Mouse (Mus musculus) heart, embryonic 12.5 days (tissue): Measurements from ENCODE around the gene Ankrd44. TPM values are rescaled to one million over a fixed set of nuclear protein-coding genes. Genes with fewer than 3 reads are reported as not detected.
A peak's percentile ranks its signal among the peaks of the same experiment; 100 is the strongest.

Experiments
- ATAC-seq: fragments of 200-750 bp; cut with Nextera tagmentation; 2 replicates; pipeline ENCODE4 v1.8.0; 2017; ENCODE audit warnings: moderate TSS enrichment, moderate library complexity; ENCODE audit not compliant: insufficient number of reproducible peaks, low FRiP score
- H3K27ac ChIP-seq: fragments of 300-500 bp; sonication (generic); 2 replicates; pipeline ENCODE4 v1.5.1; 2016; ENCODE audit warnings: mild to moderate bottlenecking, moderate library complexity; ENCODE audit not compliant: poor library complexity, severe bottlenecking
- H3K27me3 ChIP-seq: fragments of 300-500 bp; sonication (generic); replicated peaks from 2 replicates; pipeline ENCODE4 v1.6.1; 2016; ENCODE audit warnings: mild to moderate bottlenecking, moderate library complexity
- H3K36me3 ChIP-seq: fragments of 300-500 bp; sonication (generic); 2 replicates; pipeline ENCODE4 v1.6.1; 2016; ENCODE audit warnings: mild to moderate bottlenecking, moderate library complexity
- H3K4me1 ChIP-seq: fragments of 300-500 bp; sonication (generic); replicated peaks from 2 replicates; pipeline ENCODE4 v1.6.1; 2016; ENCODE audit warnings: mild to moderate bottlenecking
- H3K4me2 ChIP-seq: fragments of 300-500 bp; sonication (generic); 2 replicates; pipeline ENCODE4 v1.6.1; 2016; ENCODE audit warnings: mild to moderate bottlenecking, moderate library complexity
- H3K4me3 ChIP-seq: fragments of 300-500 bp; sonication (generic); 2 replicates; pipeline ENCODE4 v1.5.1; 2016; ENCODE audit warnings: mild to moderate bottlenecking
- H3K9ac ChIP-seq: fragments of 300-500 bp; sonication (generic); 2 replicates; pipeline ENCODE4 v1.6.1; 2016; ENCODE audit warnings: mild to moderate bottlenecking, moderate library complexity
- H3K9me3 ChIP-seq: fragments of 300-500 bp; sonication (generic); replicated peaks from 2 replicates; pipeline ENCODE4 v1.6.1; 2016; ENCODE audit warnings: mild to moderate bottlenecking, moderate library complexity
- WGBS: fragments of 180-500 bp; shearing (Covaris S2); methylation state at CpG from one replicate; pipeline ENCODE4 v1.1.7; 2016; 5-methylcytosine and 5-hydroxymethylcytosine counted together
- polyA plus RNA-seq: library from polyadenylated mRNA; unstranded; fragments of >200 nt; fragmentation: Nextera tagmentation; extraction: Ambion mirVana; gene quantifications from 2 replicates; pipeline ENCODE4 v1.2.1, GENCODE M21; 2016

Gene Ankrd44
- polyA plus RNA-seq, 1 experiment from 2014 or later: 11.0 TPM

DNA sequence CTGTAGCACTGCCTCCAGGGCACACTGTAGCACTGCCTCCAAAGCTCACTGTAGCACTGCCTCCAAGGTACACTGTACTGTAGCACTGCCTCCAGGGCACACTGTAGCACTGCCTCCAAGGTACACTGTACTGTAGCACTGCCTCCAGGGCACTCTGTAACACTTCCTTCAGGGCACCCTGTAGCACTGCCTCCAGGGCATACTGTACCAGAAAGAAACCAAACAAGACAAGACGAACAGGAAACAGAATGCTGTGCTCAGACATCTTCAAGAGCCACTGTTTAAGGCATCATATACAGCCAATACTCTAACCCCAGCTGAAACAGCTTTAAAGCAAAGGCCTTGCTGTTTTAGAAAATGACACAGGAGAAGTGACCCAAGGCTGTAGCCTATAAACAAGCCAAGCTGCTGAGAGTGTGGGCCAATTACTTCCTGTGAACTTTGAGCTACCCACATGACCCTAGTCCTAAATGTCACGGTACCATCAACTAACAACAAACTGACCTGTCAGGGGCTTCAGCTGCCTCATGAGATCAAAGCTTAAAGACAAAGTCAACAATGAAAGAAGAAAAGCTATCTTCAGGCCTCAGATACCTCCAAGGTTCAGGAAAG lies 43.2 kb downstream of the Ankrd44 start:
- ATAC-seq: no peak
- Histone ChIP-seq H3K36me3 (peaks cover 3% of the 10 kb centered on the region; the same call in 1 of the 2 replicates), H3K4me2 (no peak overlapping the region), H3K4me3 (no peak overlapping the region), H3K9me3 (0 out of 2 replicates have a peak, but pooled peaks cover 3% of the 10 kb centered on the region), H3K9ac (no peak overlapping the region), H3K4me1 (peaks cover 9% of the 10 kb centered on the region), H3K27me3 (no peaks in the 10 kb centered on the region), H3K27ac (no peak overlapping the region)
- WGBS: 66% methylated on average over 2 of the region's 2 CpGs

DNA sequence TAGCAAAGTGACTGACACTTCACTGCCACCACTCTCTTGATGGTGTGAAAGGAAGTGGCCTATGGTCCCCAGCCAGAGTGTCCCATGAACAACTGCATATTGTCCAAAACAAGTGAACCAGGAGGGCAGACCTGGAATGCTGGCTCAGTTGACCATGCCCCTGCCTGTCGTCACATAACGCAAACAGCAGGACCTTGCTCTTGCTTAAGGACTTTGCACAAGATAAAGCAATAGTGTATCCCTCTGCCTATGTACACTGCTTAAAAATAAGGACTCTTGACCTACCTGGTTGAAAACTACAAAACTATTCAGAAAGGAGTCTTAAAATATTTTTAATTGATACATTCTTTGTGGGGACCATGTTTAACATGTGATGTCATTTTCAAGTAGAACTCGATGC lies 44.7 kb downstream of the Ankrd44 start:
- H3K4me1 ChIP-seq: peaks cover 7% of the 10 kb centered on the region
- no peak for ATAC-seq

GRCm38 (mm10) chr1:54877423-54878073 lies 48.6 kb downstream of the Ankrd44 start:
- H3K9ac ChIP-seq: no peak overlapping the region
- ATAC-seq: no peak
- H3K4me2 ChIP-seq: no peak overlapping the region
- peaks cover 12% of the 10 kb centered on the region for H3K4me1 ChIP-seq
- no peak overlapping the region for H3K4me3 ChIP-seq
- 80% methylated on average over 10 of the region's 10 CpGs for WGBS
- H3K9me3 ChIP-seq: no peaks in the 10 kb centered on the region
- no peaks in the 10 kb centered on the region for H3K27me3 ChIP-seq
- no peak overlapping the region for H3K27ac ChIP-seq
- no peaks in the 10 kb centered on the region; the same call in 1 of the 2 replicates for H3K36me3 ChIP-seq

More for the DNA sequence above, 44.7 kb downstream of the Ankrd44 start:
- Histone ChIP-seq H3K36me3 (peaks cover 3% of the 10 kb centered on the region), H3K4me3 (no peak overlapping the region), H3K27ac (no peak overlapping the region), H3K9ac (no peak overlapping the region), H3K9me3 (0 out of 2 replicates have a peak, but pooled peaks cover 3% of the 10 kb centered on the region), H3K4me2 (no peak overlapping the region), H3K27me3 (no peaks in the 10 kb centered on the region)
- 59% methylated on average over 3 of the region's 3 CpGs for WGBS

GRCm38 (mm10) chr1:54877014-54877413 lies 49.2 kb downstream of the Ankrd44 start:
- Histone ChIP-seq H3K27me3 (no peaks in the 10 kb centered on the region), H3K4me1 (peaks cover 12% of the 10 kb centered on the region), H3K9ac (no peak overlapping the region), H3K27ac (no peak overlapping the region), H3K4me3 (no peak overlapping the region), H3K36me3 (no peaks in the 10 kb centered on the region; the same call in 1 of the 2 replicates), H3K9me3 (no peaks in the 10 kb centered on the region), H3K4me2 (no peak overlapping the region)
- 82% methylated on average over 5 of the region's 5 CpGs for WGBS
- no peak for ATAC-seq

- no peak overlapping the region for H3K9ac ChIP-seq
- no peaks in the 10 kb centered on the region for H3K9me3 ChIP-seq
- H3K27ac ChIP-seq: no peak overlapping the region
- no peak overlapping the region for H3K4me2 ChIP-seq
- no peak for ATAC-seq
- 68% methylated on average over 6 of the region's 6 CpGs for WGBS
- no peaks in the 10 kb centered on the region; the same call in 1 of the 2 replicates for H3K36me3 ChIP-seq
- no peaks in the 10 kb centered on the region for H3K27me3 ChIP-seq
- H3K4me1 ChIP-seq: peaks cover 8% of the 10 kb centered on the region
- no peak overlapping the region for H3K4me3 ChIP-seq
Observed at GRCm38 (mm10) chr1:54874094-54874493, 52.1 kb downstream of the Ankrd44 start.

DNA sequence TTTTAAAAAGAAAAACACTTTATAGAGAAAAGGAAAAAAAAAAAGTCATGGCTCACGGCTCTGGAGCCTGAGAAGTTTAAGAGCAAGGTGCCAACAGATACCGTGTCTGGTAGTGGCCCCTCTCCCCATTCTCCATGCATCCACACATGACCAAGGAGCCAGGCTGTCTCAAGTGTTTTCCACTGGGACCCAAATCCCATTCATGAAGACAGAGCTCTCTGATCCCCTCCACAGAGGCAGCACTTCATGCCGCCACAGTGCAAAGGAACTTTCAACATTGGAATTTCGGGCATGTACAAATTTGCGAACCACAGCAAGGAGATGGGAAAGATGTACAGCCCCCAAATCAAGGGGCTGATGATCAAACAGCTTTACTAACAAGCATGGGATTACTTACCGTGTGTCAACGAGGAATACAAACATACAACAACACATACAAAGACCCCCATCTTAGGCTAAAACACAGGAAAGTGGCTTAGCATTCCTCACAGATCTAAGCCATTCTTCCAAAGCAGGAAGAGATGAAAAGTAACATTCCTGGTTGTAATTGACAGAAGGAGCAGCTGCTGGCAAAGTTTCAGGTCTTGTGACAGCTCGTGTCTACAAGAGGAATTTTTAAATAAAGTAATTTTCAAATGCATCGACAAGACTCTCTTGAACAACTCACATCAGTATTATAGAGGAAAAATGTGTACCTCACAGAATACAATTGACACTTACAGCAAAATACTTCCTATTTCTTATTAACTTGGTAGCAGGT lies 53.1 kb downstream of the Ankrd44 start:
- no peaks in the 10 kb centered on the region for H3K27me3 ChIP-seq
- H3K27ac ChIP-seq: no peak overlapping the region
- H3K36me3 ChIP-seq: no peaks in the 10 kb centered on the region; the same call in 1 of the 2 replicates
- no peaks in the 10 kb centered on the region for H3K9me3 ChIP-seq
- no peak overlapping the region for H3K4me2 ChIP-seq
- no peak for ATAC-seq
- H3K4me1 ChIP-seq: peaks cover 15% of the 10 kb centered on the region
- WGBS: 50% methylated on average over 9 of the region's 9 CpGs
- H3K9ac ChIP-seq: no peak overlapping the region
- no peak overlapping the region for H3K4me3 ChIP-seq

- Histone ChIP-seq H3K4me1 (peaks cover 29% of the 10 kb centered on the region), H3K27ac (no peak overlapping the region), H3K9ac (no peak overlapping the region), H3K9me3 (no peaks in the 10 kb centered on the region), H3K4me3 (no peak overlapping the region), H3K4me2 (no peak overlapping the region), H3K36me3 (no peaks in the 10 kb centered on the region), H3K27me3 (no peaks in the 10 kb centered on the region)
- 82% methylated on average over 1 of the region's 1 CpGs for WGBS
- no peak for ATAC-seq
Observed at GRCm38 (mm10) chr1:54871321-54871720, 54.9 kb downstream of the Ankrd44 start.

GRCm38 (mm10) chr1:54870634-54871033 lies 55.6 kb downstream of the Ankrd44 start:
- Histone ChIP-seq H3K36me3 (no peaks in the 10 kb centered on the region), H3K4me1 (peaks cover 36% of the 10 kb centered on the region), H3K9ac (no peak overlapping the region), H3K27ac (no peak overlapping the region), H3K4me3 (no peak overlapping the region), H3K9me3 (no peaks in the 10 kb centered on the region), H3K27me3 (no peaks in the 10 kb centered on the region), H3K4me2 (no peak overlapping the region)
- 87% methylated on average over 2 of the region's 2 CpGs for WGBS
- no peak for ATAC-seq

- Histone ChIP-seq H3K27me3 (no peaks in the 10 kb centered on the region), H3K36me3 (no peaks in the 10 kb centered on the region), H3K9ac (no peak overlapping the region), H3K4me1 (peaks cover 32% of the 10 kb centered on the region), H3K9me3 (no peaks in the 10 kb centered on the region), H3K4me2 (peak overlapping the region; percentile 14; the same call in 1 of the 2 replicates), H3K27ac (peak overlapping the region; percentile 49), H3K4me3 (no peak overlapping the region)
- ATAC-seq: no peak
- 43% methylated on average over 4 of the region's 4 CpGs for WGBS
Observed at GRCm38 (mm10) chr1:54867226-54867625, 59.0 kb downstream of the Ankrd44 start.

DNA sequence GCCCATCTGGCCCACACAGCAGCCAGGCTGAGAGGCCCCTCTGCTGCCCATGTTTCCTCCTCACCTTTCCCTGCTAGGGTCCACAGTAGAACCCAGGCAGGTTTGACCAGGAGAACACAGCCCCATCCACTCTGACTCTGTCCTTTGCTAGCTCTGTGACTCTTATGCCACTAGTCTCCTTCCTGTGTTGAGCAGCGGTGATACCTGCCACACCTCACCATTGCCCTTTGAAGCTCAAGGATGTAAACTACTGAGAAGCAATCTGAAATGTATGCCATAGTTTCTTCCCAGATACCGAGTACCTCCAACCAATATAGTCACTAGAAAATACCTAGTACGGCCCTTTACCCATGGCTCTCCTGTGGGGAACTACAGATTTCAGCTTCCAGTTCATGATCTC lies 60.1 kb downstream of the Ankrd44 start:
- 66% methylated on average over 3 of the region's 3 CpGs for WGBS
- Histone ChIP-seq H3K4me3 (no peak overlapping the region), H3K9me3 (no peaks in the 10 kb centered on the region), H3K27me3 (no peaks in the 10 kb centered on the region), H3K27ac (no peak overlapping the region), H3K9ac (no peak overlapping the region), H3K4me2 (no peak overlapping the region), H3K4me1 (peaks cover 41% of the 10 kb centered on the region), H3K36me3 (no peaks in the 10 kb centered on the region)
- ATAC-seq: no peak

GRCm38 (mm10) chr1:54864928-54865652 lies 61.1 kb downstream of the Ankrd44 start:
- H3K4me3 ChIP-seq: no peak overlapping the region
- H3K9ac ChIP-seq: no peak overlapping the region
- H3K4me2 ChIP-seq: no peak overlapping the region
- H3K27ac ChIP-seq: no peak overlapping the region
- no peaks in the 10 kb centered on the region for H3K36me3 ChIP-seq
- WGBS: 72% methylated on average over 7 of the region's 7 CpGs
- no peak for ATAC-seq
- H3K4me1 ChIP-seq: peaks cover 50% of the 10 kb centered on the region
- H3K9me3 ChIP-seq: no peaks in the 10 kb centered on the region
- no peaks in the 10 kb centered on the region for H3K27me3 ChIP-seq
